Mouse (Mus musculus) gastrocnemius, postnatal 25 days (tissue): Measurements from ENCODE around the gene Tulp4. TPM values are rescaled to one million over a fixed set of nuclear protein-coding genes. Genes with fewer than 3 reads are reported as not detected.

ENCODE experiments used
- DNase-seq: peaks from one replicate; pipeline ENCODE4 v3.0.0; 2022
- total RNA-seq, 2 experiments: library from RNA; stranded (reverse); gene quantifications; 1 replicate in 1 of 2; 2 replicates in 1 of 2; pipeline ENCODE4 v1.2.3; 2021

The Tulp4 gene
- total RNA-seq, 2 experiments from 2014 or later = 95.2 to 117 TPM

DNA sequence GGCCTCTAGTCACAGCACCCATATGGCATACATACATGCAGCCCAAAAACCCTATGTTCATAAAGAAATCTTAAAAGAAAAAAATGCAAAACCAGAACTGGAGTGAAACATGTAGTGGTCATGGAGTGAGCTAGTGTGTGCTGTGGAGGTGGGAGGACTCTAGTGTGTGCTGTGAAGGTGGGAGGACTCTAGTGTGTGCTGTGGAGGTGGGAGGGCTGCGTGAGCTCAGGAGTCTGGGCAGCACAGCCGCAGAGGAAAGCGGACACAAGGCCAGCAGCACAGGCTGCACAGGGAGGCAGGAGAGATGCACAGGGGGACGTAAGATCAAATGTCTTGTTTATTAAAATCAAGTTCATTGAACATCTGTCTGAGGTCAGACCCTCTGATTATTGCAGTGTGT is 17.5 kb downstream of the Tulp4 start:
- DNase-seq = no peak

DNA sequence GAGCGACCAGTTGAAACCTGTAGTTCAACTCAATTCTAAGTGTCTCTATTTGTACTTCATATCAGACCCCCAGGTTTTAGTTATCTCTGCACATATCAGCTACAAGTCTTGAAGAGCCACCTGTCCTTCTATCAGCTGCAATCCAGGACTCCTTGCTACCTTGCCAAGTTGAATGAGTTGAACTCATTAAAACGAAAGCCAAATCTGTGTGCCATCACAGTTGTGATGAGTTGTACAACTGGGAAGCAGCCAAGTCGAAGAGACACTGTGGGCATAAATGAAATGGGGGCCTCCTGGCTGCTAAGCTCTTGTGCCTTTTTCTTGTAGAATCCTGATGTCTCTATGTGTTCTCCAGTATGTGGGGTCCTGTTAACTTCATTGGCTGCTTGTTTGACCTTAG is 19.2 kb downstream of the Tulp4 start:
- no peak for DNase-seq

DNA sequence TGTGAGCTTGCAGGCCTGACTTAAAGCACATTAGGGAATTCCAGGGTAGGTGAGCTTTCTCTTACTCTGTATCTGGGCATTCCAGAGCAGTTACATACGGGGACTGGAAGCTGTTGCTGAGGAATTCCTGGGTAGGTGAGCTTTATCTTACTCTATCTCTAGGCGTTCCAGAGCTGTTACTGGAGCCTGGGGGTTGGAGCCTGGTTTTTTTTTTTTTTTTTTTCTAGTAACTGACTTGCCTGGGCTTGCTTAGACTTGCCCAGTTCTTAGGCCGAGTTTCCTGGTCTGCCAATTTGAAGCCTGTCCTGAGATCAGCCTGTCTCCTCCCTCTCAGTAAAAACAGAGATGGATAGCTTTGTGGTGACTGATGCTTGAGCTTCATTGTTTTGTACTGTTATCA is 21.8 kb downstream of the Tulp4 start:
- DNase-seq = no peak

DNA sequence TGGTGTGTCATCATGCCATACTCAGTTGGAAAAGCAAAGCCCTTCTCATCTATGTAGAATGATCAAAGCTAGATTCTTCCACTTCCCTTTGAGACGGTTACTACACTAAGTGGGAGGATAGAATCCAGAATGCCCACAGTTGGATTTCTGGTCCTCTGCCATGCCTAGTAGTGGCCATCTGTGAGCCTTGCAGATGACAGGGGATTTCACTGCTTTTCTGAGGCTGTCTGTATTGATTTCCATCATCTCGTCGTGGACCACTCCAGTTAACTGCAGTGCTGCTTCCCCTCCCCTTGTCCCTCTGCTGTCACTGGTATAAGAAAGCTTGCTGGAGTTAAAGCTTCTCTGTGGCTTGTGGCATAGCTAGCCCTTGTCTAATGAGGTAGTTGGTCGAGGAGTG is 23.1 kb downstream of the Tulp4 start:
- DNase-seq = no peak

DNA sequence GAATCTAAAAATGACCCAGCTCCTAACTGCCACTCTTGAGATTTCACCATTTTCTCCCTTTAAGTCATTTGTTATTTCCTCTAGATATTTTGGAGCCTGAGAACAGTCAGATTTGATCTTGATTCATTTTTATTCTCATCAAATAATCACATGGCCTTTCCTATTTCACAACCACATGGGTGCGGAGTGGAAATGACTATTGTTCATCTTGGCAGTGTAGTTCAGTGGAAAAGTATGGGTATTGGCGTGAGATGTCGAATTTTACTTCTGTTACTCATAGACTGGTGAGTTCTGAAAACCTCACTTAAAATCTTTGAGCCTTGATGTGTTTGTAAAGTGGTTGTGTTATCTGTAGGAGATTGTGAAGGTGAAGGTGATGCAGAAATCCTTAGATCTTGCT is 24.8 kb downstream of the Tulp4 start:
- DNase-seq = no peak

DNA sequence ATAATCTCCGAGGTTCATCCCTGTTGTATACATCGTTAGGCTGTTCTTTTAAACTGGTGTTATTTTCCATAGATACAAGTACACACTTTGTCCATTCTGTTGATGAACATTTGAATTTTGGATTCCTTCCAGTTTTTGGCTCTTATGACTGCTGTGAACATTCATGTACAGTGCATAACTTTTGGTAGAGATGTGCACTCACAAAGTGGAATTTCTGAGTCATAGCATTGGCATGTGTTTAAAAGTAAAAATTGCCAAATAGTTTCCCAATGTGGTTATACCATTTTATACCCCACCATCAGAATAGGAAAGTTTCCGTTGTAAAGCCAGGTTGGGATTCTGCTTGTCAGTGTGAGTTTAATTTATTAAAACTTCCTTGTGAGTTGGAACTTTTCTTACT is 34.6 kb downstream of the Tulp4 start:
- no peak for DNase-seq

DNA sequence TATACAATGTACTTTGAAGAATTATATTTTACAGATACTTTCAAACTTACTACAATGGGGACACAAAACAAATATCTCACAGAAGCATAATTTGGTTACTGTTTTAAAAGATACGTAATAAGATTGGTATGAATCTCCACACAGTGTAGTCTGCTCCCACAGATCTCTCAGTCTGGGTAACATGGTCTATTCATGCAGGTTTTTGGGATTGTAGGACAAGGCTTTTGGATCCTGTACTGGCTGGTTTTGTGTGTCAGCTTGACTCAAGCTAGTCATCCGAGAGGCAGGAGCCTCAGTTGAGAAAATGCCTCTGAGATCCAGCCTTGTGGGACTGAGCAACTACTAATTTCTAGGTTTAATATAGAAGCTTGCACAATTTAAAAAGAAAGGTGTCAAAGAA is 35.1 kb downstream of the Tulp4 start:
- DNase-seq = no peak

DNA sequence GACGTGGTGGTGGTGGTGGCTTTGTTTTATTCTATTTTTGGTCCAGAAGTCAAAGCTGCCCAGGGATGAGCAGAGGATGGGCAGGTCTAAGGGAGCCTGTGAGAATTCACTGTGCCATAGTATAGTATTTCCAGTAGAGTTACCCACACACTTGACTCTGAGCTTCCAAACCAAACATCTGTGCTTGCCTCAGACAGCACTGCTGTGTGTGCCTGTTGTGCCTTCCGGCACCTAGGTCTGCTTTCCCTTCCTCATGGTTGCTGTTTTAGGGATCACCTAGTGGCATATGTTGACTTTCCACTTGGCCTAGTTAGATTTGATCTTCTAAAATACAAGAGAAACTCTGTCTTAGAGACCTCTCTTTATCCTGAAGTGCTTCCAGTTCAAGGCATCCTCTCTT is 39.0 kb downstream of the Tulp4 start:
- DNase-seq = no peak

DNA sequence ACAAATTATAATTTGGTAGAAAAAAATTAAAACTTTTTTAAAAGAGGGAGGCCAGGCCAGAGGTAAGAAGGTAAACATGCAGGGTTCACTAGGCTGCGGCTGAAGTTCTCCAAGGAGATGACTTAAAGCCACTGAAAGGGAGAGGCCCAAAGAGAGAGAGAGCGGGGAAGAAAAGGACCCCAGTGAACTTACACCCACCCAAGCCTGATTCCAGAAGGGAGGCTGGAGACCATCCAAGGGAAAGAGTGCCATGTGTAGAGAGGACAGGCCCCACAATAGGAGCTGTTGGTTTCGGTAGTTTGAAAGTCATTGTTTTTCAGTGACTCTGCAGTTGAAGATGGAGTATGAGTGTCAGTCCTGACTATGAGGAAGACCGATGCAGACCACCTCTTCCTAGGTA is 46.7 kb downstream of the Tulp4 start:
- DNase-seq = no peak

DNA sequence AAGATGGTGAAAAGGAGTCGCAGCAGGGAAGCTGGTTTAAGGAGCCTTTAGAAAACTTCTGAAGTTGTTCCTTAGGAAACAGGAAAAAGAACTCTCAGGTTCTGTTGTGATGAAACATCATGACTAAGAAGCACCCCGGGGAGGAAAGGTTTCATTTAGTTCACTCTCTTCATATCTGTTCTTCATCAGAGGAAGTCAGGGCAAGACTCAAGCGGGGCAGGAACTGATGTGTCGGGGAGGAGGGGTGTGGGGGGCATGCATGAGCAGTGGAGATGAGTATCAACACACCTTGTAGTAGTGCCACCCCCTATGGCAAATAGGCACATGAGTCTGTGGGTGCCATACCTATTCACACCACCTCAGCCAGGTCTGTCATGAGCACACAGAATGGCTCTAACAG is 47.3 kb downstream of the Tulp4 start:
- DNase-seq = no peak

DNA sequence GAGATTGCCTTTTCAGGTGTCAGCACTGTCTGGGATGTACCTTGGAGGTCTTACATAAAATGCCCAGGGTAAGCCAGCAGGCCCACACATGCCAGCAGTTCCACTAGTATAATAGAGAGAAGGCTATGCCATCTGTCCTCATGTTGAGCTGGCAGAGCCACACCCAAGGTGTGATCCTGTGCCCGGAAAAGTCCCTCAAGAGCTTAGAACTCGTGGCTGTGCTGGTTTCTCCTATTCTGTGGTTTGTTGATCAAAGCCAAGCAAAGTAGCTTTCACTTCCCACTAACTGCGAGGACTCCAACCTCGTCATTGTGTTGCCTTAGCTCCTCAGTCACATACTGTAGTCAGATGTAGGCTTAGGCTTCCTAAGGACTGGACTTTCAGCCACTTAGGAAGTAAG is 48.1 kb downstream of the Tulp4 start:
- DNase-seq = no peak

DNA sequence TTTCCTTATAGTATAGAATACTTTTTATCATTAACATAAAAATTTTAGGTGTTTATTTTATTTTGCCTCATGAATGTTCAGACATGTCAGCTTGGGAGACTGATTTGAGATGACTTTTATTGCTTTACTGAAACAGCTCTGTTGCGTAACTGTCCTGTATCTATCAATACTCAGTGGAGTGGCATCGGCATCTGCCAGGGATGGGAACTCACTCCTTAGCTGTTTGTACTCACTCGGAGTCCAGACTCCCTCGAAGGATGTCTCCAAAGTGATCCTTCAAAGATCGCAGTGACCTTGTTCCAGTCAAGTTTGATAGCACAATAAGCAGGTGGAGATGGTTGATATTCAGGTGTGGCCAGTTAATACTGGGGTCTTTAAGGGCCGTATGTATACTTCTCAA is 54.3 kb downstream of the Tulp4 start:
- no peak for DNase-seq

DNA sequence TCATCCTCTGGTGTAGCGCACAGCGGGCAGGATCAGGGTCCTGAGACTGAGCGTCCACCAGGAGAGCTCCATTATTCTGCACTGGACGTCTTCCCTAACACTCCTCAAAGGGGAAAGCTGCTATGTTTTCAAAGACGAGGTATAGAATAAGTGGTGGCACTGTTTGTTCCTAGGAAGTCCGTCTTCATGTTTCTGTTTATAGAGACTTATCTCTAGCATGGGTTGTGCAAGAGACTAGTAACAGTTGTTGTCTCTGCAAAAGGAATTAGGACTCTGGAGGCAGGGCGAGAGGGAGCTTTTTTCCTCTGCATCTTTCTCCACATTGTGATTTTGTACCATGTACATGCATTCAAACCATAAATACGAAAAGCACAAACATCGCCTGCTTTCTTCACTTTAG is 55.7 kb downstream of the Tulp4 start:
- no peak for DNase-seq

DNA sequence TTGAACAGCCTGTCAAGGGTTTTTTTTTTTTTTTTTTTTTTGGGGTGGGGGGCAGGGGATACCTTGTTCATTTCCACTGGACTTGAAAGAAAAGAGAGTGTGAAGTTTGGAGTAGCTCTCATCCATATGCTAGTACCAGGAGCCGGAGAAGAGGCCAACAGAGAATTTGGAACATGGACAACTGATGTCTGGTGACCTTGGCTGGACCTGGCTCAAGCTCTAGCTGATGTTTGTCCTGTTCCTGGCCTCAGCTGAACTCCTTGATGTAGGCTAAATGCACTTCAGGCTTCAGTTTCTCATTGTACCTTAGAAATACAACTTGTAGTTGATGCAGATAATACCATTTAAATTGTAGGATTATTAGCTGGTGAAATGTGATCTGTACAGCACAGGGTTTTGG is 56.5 kb downstream of the Tulp4 start:
- peak; percentile 13 for DNase-seq

DNA sequence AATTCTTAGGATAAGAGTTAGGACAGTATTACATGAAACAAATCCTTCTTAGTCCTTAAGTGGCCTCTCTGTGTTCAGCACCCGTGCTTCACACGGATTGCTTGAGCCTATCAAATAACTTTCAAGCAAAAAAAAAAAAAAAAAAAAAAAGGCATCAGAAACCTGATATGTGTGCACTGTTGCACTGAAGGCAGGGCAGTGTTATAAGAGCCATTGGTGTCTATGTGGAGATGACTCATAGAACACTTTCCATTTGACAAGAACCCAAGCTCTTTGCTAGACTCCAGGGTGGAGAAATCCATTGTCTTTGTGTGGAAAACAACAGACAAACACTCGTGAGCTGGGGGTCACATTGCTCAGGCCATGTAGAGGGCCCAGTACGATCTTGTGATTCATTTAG is 58.7 kb downstream of the Tulp4 start:
- no peak for DNase-seq

DNA sequence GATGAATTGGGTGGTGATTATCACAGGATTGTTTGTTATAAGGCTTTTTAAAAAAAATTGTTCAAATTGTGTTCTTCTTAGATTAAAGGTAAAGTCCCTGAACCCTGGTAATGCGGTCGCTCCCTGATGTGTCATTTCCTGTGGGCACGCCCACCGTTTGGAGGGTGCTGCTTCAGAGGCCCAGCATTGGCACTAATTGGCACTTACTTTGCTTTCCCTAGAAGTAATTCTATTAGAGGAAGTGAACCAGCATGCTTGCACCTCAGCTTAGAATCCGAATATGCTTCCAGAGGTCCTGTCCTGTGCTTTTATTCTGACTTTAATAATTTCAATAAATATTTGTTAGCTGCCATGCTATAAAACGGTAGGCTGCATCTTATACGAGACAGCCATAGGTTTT is 66.2 kb downstream of the Tulp4 start:
- DNase-seq = no peak

DNA sequence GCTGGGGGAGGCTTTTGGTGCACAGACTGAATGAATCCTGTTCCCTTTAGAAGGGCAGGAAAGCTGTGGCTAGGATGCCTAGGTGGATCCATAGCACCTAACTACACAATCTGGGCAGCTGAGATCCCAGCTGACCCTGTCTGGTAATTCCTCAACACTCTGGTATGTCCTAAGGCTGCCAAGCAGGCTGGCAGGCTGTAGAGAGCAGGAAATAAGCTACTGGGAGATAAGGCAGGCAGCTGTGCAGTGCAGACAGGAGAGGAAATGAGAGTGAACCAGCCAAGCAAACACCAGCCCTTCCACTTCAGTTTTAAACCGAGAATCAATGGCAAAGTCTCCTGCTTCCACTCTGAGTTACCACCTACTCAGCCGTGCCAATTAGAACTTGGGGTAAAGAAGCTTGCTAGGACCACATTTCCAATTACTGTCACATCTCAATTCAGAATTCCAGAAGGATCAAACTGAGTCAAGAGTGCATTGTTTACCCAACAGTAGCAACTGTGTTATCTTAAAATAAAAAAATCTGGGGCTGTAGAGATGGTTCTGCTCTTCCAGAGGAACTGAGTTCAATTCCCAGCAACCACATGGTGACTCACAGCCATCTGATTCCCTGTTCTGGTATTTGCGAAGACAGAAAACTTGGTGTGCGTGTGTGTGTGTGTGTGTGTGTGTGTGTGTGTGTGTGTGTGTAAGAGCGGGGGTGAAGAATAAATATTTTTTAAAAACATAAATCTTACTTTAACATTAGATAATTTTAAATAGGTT is 66.9 kb downstream of the Tulp4 start:
- peak; percentile 58 for DNase-seq

DNA sequence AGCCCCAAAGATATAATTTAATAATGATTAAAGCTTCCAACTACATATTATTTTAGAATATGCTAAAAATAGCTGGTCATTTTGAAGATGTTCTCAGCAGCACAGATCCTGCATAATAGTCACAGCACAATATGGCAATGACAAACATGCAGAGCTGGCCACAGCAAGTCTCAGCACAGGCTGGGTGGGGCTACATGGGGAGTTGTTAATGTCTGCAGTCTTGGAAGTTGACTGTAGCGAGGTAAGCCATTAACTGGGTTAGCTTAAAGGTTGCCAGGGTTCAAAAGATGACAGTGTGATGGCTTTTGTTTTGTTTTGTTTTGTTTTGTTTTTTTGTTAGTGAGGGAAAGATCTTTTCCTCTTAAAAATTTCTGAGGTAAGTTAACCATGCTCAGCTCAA is 68.3 kb downstream of the Tulp4 start:
- no peak for DNase-seq

DNA sequence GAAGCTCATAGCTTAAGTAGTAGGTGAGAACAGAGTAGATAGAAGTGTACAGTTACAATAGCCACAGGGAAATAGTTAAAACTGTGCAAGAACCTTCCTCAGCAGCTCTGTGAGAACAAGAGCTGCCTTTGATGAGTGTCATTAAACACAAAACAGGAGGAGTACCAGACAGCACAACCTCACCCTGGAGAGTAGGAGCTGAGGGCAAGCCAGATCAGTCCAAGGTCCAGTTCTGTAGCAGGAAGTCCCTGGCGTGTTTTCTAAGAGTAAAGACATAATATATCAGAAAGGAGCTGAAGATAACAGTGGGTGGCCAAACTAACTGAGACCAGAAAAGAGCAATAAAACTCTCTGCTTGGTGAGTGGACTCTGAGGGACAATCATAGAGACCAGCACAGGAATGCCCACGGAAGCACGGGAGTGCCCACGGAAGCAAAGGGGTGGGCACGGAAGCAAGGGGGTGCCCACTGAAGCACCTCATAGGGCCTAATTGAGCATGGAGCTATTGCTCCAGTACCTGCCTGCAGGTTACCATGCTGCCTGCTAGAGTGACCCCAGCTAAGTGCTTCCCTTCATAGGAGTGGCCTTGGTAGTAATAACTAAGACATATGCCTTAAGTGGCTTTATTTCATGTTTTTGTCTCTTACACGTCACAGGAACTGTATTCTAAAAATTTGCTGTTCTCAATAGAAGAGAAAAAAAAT is 72.5 kb downstream of the Tulp4 start:
- no peak for DNase-seq

DNA sequence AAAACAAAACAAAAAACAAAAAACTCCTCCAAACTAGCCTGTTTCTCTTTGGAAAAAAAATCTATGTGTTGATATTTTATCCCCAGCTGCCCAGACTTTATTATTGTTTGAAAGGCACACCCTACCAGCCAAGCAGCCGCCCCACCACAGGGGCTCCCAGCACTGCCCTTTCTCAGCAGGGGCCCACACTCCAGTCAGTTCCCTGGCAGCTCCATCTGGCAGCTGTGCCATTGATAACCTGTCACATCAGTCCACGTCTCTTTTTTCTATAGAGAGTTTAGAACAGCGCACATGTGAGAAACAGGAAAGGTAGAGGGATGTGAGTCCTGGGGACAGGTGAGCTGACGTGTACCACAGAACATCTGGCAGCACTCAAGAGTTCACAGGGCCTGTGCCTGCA is 73.2 kb downstream of the Tulp4 start:
- DNase-seq = no peak

DNA sequence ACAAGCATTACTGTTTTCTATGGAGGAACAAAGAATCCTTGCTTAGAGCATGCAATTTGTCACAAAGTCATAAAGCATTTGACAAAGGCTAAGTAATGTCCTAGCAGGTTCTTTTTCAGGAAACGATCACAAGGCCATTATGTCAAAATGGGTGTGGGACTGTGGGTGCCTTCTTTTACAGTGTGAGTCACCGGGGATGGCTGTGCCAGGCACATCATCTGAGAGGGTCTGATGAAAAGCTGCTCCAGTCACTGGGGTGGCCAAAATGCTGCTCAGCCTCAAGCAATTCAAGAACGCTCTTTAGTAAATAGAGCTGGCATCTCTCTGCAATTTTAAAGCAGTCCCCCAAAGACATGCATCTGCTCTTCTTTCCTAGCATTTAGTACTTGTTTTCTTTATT is 74.2 kb downstream of the Tulp4 start:
- no peak for DNase-seq

DNA sequence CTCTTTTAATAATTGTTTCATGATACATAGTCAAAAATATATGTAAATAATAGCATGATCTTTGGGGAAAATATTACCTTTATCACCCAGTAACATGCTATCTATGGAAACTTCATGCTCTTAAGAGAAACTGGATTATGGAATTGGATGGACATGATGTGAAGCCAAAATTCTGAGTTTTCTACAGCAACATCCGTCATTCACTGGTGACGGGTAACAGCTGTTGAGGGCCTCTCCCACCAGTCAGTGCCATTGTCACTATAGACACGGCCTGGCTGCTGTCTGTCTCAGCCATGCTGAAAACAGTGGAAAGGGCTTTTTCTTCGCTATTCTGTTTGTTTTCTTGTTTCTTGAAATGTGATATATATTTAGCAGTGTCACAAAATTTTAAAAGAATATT is 76.5 kb downstream of the Tulp4 start:
- no peak for DNase-seq

DNA sequence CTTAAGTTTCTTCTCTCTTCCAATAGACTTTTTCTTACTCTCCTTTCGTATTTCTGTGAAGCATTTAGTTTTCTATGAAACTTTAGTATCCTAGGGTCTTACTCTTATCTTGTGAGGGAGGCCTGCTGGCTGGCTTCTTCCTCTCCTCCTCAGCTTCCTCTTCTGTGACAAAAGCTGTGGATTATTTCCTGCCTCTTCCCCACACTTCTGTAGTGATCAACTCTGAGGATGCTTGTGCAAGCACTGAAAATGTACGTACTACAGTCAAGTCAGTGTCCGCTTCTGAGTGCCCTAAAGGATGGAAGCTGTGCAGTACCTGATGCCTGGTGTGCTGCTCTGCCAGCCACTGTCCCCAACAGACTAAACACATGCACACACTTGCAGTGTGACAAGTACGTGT is 80.4 kb downstream of the Tulp4 start:
- no peak for DNase-seq

DNA sequence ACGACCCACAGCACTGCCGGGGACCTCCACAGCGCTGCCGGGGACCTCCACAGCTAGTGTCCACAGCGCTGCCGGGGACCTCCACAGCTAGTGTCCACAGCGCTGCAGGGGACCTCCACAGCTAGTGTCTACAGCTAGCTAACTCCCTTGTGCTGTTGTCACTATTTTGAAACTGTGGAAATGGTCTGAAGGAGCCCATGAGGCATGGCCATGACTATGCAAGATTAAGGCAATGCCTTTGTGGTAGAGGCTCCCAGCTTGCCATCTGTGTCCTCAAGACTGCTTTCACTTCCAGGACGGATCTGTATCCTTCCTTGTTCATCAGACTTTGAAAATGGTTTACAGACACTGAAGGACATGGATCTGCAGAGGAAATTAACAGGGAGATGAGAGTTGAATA is 80.9 kb downstream of the Tulp4 start:
- DNase-seq = no peak
